Mouse (Mus musculus) cortical plate, adult 2 months (tissue): ENCODE measurements around the gene Slc28a2.

ENCODE experiments used
- CTCF ChIP-seq: fragments of 200-500 bp; IDR thresholded peaks from 2 replicates; pipeline ENCODE4 v1.5.1; 2011; ENCODE audit warnings: mild to moderate bottlenecking, control low read depth, low read length; ENCODE audit not compliant: insufficient read depth; ENCODE audit errors: extremely low read depth
- POLR2A ChIP-seq: fragments of 200-500 bp; IDR thresholded peaks from 2 replicates; pipeline ENCODE4 v1.6.1; 2011; ENCODE audit warnings: mild to moderate bottlenecking, low read length, control low read depth; ENCODE audit not compliant: insufficient read depth; ENCODE audit errors: extremely low read depth

GRCm38 (mm10) chr2:122466901-122467300, 40.6 kb downstream of the Slc28a2 start:
- TF ChIP-seq CTCF (no peak), POLR2A (no peak)
